Mouse (Mus musculus) hindbrain, embryonic 12.5 days (tissue): ENCODE data around the gene Lce1d. TPM values are rescaled to one million over a fixed set of nuclear protein-coding genes. Genes with fewer than 3 reads are reported as not detected.
"Not testable (repeated sequence)": the region's sequence is repeated elsewhere in the genome, so short reads cannot be mapped to it uniquely, and the experiment has no call there.

ENCODE experiments used
- ATAC-seq: fragments of 200-750 bp; cut with Nextera tagmentation; 2 replicates; pipeline ENCODE4 v1.8.0; 2017; ENCODE audit warnings: moderate TSS enrichment; ENCODE audit not compliant: low FRiP score
- H3K27ac ChIP-seq: fragments of 300-500 bp; sonication (generic); 2 replicates; pipeline ENCODE4 v1.5.1; 2016; ENCODE audit warnings: mild to moderate bottlenecking
- H3K27me3 ChIP-seq: fragments of 300-500 bp; sonication (generic); 2 replicates; pipeline ENCODE4 v1.6.1; 2016; ENCODE audit warnings: mild to moderate bottlenecking
- H3K36me3 ChIP-seq: fragments of 300-500 bp; sonication (generic); 2 replicates; pipeline ENCODE4 v1.6.1; 2016; ENCODE audit warnings: mild to moderate bottlenecking
- H3K4me1 ChIP-seq: fragments of 300-500 bp; sonication (generic); 2 replicates; pipeline ENCODE4 v1.6.1; 2016
- H3K4me2 ChIP-seq: fragments of 300-500 bp; sonication (generic); replicated peaks from 2 replicates; pipeline ENCODE4 v1.6.1; 2016; ENCODE audit warnings: mild to moderate bottlenecking
- H3K4me3 ChIP-seq: fragments of 300-500 bp; sonication (generic); 2 replicates; pipeline ENCODE4 v1.5.1; 2016; ENCODE audit warnings: mild to moderate bottlenecking
- H3K9ac ChIP-seq: fragments of 300-500 bp; sonication (generic); 2 replicates; pipeline ENCODE4 v1.6.1; 2016; ENCODE audit warnings: mild to moderate bottlenecking, moderate library complexity
- H3K9me3 ChIP-seq: fragments of 300-500 bp; sonication (generic); replicated peaks from 2 replicates; pipeline ENCODE4 v1.6.1; 2016; ENCODE audit warnings: mild to moderate bottlenecking
- WGBS: fragments of 180-500 bp; shearing (Covaris S2); methylation state at CpG from one replicate; pipeline ENCODE4 v1.1.7; 2016; 5-methylcytosine and 5-hydroxymethylcytosine counted together
- polyA plus RNA-seq: library from polyadenylated mRNA; unstranded; fragments of >200 nt; fragmentation: Nextera tagmentation; extraction: Ambion mirVana; gene quantifications from 2 replicates; pipeline ENCODE4 v1.2.1, GENCODE M21; 2016

The Lce1d gene
- polyA plus RNA-seq, result not detected in 2 replicates

- no peak for ATAC-seq
- Histone ChIP-seq H3K9me3 (no peaks in the 10 kb centered on the region), H3K27ac (no peak within 1 kb of the TSS), H3K27me3 (no peaks in the 10 kb centered on the region), H3K4me3 (no peak within 1 kb of the TSS), H3K4me2 (no peak within 1 kb of the TSS), H3K36me3 (no peaks in the 10 kb centered on the region), H3K9ac (no peak within 1 kb of the TSS), H3K4me1 (no peaks in the 10 kb centered on the region)
- WGBS, result 77% methylated on average over 2 of the region's 2 CpGs
Observed at GRCm38 (mm10) chr3:92687110-92687509, at the start of gene Lce1d. Gene Lce1d, minus strand, starts transcription at chr3:92687210.

- no peak overlapping the region for H3K27ac ChIP-seq
- 91% methylated on average over 5 of the region's 5 CpGs for WGBS
- no peaks in the 10 kb centered on the region for H3K9me3 ChIP-seq
- no peak overlapping the region for H3K9ac ChIP-seq
- no peaks in the 10 kb centered on the region for H3K4me1 ChIP-seq
- no peak for ATAC-seq
- H3K27me3 ChIP-seq, result no peaks in the 10 kb centered on the region
- no peak overlapping the region for H3K4me2 ChIP-seq
- no peak overlapping the region for H3K4me3 ChIP-seq
- no peaks in the 10 kb centered on the region for H3K36me3 ChIP-seq
Observed at GRCm38 (mm10) chr3:92722631-92723030, 35.6 kb upstream of the Lce1d start.

GRCm38 (mm10) chr3:92720250-92720649 is 33.2 kb upstream of the Lce1d start, which contains the start of gene Lce1f:
Gene Lce1f, minus strand, starts transcription at chr3:92720350.
- Histone ChIP-seq H3K27me3 (no peaks in the 10 kb centered on the region), H3K27ac (no peak within 1 kb of the TSS), H3K9ac (no peak within 1 kb of the TSS), H3K36me3 (no peaks in the 10 kb centered on the region), H3K4me3 (no peak within 1 kb of the TSS), H3K4me1 (no peaks in the 10 kb centered on the region), H3K4me2 (no peak within 1 kb of the TSS), H3K9me3 (no peaks in the 10 kb centered on the region)
- ATAC-seq, result no peak
- 89% methylated on average over 3 of the region's 3 CpGs for WGBS

- no peaks in the 10 kb centered on the region for H3K27me3 ChIP-seq
- H3K9ac ChIP-seq, result no peak overlapping the region
- H3K36me3 ChIP-seq, result no peaks in the 10 kb centered on the region
- H3K4me3 ChIP-seq, result no peak overlapping the region
- H3K9me3 ChIP-seq, result no peaks in the 10 kb centered on the region
- H3K4me1 ChIP-seq, result no peaks in the 10 kb centered on the region
- H3K27ac ChIP-seq, result no peak overlapping the region
- no peak overlapping the region for H3K4me2 ChIP-seq
- no peak for ATAC-seq
Observed at GRCm38 (mm10) chr3:92715122-92715521, 28.1 kb upstream of the Lce1d start.

GRCm38 (mm10) chr3:92708974-92709373 is 22.0 kb upstream of the Lce1d start, which contains the start of gene Lce1e:
Gene Lce1e, minus strand, starts transcription at chr3:92709074.
- no peak within 1 kb of the TSS for H3K27ac ChIP-seq
- H3K4me2 ChIP-seq, result no peak within 1 kb of the TSS
- H3K9ac ChIP-seq, result no peak within 1 kb of the TSS
- H3K4me3 ChIP-seq, result no peak within 1 kb of the TSS
- ATAC-seq, result no peak
- 88% methylated on average over 2 of the region's 2 CpGs for WGBS
- H3K9me3 ChIP-seq, result no peaks in the 10 kb centered on the region
- H3K36me3 ChIP-seq, result no peaks in the 10 kb centered on the region
- H3K27me3 ChIP-seq, result no peaks in the 10 kb centered on the region
- no peaks in the 10 kb centered on the region for H3K4me1 ChIP-seq

GRCm38 (mm10) chr3:92694613-92695012 is 7.6 kb upstream of the Lce1d start:
- Histone ChIP-seq H3K36me3 (no peaks in the 10 kb centered on the region), H3K4me2 (no peak overlapping the region), H3K9me3 (no peaks in the 10 kb centered on the region), H3K9ac (no peak overlapping the region), H3K27me3 (no peaks in the 10 kb centered on the region), H3K4me3 (no peak overlapping the region), H3K27ac (no peak overlapping the region), H3K4me1 (no peaks in the 10 kb centered on the region)
- WGBS, result 13% methylated on average over 1 of the region's 1 CpGs
- no peak for ATAC-seq

DNA sequence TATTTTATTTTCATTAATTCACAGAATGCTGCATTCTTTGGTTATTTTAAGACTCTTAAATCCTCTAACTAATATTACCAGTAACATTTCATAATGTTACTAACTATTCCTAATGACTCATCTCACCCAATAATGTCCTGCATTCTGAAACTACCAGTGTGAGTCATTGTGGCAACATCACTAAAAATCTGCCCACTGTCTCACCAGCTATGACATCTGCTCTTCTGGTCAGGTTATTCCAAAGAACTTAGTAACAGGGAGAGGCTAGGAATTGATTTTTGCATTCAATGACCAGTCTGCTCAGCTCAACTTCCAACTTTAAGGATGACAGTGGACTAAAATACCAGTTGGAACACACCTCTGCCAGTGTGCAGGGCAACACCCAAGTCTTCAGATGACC is 4.7 kb upstream of the Lce1d start:
- Histone ChIP-seq H3K9me3 (no peaks in the 10 kb centered on the region), H3K9ac (no peak overlapping the region), H3K4me1 (no peaks in the 10 kb centered on the region), H3K27ac (no peak overlapping the region), H3K4me2 (no peak overlapping the region), H3K4me3 (no peak overlapping the region), H3K27me3 (no peaks in the 10 kb centered on the region), H3K36me3 (no peaks in the 10 kb centered on the region)
- no peak for ATAC-seq

GRCm38 (mm10) chr3:92689154-92689553 is 2.1 kb upstream of the Lce1d start:
- WGBS, result 72% methylated on average over 16 of the region's 16 CpGs
- H3K9me3 ChIP-seq, H3K9ac ChIP-seq, H3K4me3 ChIP-seq, H3K27me3 ChIP-seq, H3K4me2 ChIP-seq, ATAC-seq, H3K4me1 ChIP-seq, H3K36me3 ChIP-seq, H3K27ac ChIP-seq: not testable (repeated sequence)

- Histone ChIP-seq H3K4me2 (no peak within 1 kb of the TSS), H3K9ac (no peak within 1 kb of the TSS), H3K27ac (no peak within 1 kb of the TSS), H3K9me3 (no peaks in the 10 kb centered on the region), H3K4me1 (no peaks in the 10 kb centered on the region), H3K4me3 (no peak within 1 kb of the TSS), H3K27me3 (no peaks in the 10 kb centered on the region), H3K36me3 (no peaks in the 10 kb centered on the region)
- ATAC-seq, result no peak
- 92% methylated on average over 4 of the region's 4 CpGs for WGBS
Observed at GRCm38 (mm10) chr3:92678947-92679346, 8.1 kb downstream of the Lce1d start, which contains the start of gene Lce1c. Gene Lce1c, plus strand, starts transcription at chr3:92679247.

DNA sequence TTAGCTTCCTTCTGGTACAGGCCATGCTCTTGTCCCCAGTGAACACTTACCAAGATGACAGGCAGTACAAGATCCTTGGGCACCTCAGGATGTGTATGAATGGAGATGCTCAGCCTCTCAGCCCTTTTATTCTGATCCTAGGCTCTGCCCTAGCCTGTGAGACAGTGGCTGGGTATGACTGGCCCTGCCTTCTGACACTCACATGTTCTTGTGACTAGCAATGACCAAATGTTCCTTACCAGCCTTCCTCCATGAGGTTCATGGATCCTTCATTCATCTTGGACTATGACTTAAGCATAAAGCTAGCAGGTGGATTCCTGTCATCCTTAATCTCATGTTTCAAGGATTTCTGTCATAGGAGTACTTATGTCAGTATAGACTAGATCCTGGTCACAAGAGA is 16.8 kb downstream of the Lce1d start, which contains the start of gene Lce1a2:
Lce1a2 (minus strand) TSS at position 101 of the 400 bp plus-strand sequence.
- ATAC-seq, result no peak
- H3K36me3 ChIP-seq, result no peaks in the 10 kb centered on the region
- no peak within 1 kb of the TSS for H3K4me3 ChIP-seq
- no peaks in the 10 kb centered on the region for H3K9me3 ChIP-seq
- H3K27ac ChIP-seq, result no peak within 1 kb of the TSS
- H3K9ac ChIP-seq, result no peak within 1 kb of the TSS
- no peak within 1 kb of the TSS for H3K4me2 ChIP-seq
- no peaks in the 10 kb centered on the region for H3K4me1 ChIP-seq
- H3K27me3 ChIP-seq, result no peaks in the 10 kb centered on the region

DNA sequence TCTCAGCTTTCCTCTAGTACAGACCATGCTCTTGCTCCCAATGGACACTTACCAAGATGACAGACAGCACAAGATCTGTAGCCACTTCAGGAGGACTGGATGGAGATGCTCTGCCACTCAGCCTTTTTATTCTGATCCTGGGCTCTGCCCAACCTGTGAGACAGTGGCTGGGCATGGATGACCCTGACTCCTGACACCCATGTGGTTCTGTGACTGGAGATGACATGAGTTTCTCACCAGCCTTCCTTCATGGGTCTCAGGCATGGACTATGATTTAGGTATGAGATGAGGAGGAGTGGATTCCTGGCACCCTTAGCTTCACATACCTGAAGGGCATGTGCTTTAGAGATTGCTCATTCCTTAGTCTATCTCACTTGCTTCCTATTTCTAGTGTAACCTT is 30.2 kb downstream of the Lce1d start, which contains the start of gene Lce1b:
Lce1b (minus strand) TSS at position 101 of the 400 bp plus-strand sequence.
- Histone ChIP-seq H3K4me1 (no peaks in the 10 kb centered on the region), H3K4me2 (no peak within 1 kb of the TSS), H3K9me3 (no peaks in the 10 kb centered on the region), H3K27me3 (no peaks in the 10 kb centered on the region), H3K36me3 (no peaks in the 10 kb centered on the region), H3K27ac (no peak within 1 kb of the TSS), H3K9ac (no peak within 1 kb of the TSS), H3K4me3 (no peak within 1 kb of the TSS)
- no peak for ATAC-seq

GRCm38 (mm10) chr3:92648207-92648606 is 38.8 kb downstream of the Lce1d start, which contains the start of gene Lce1a1:
Gene Lce1a1, minus strand, starts transcription at chr3:92648307.
- H3K36me3 ChIP-seq, result no peaks in the 10 kb centered on the region
- H3K4me3 ChIP-seq, result no peak within 1 kb of the TSS
- H3K4me2 ChIP-seq, result no peak within 1 kb of the TSS
- WGBS, result 97% methylated on average over 1 of the region's 1 CpGs
- no peaks in the 10 kb centered on the region for H3K9me3 ChIP-seq
- H3K27ac ChIP-seq, result no peak within 1 kb of the TSS
- no peak for ATAC-seq
- H3K4me1 ChIP-seq, result no peaks in the 10 kb centered on the region
- no peak within 1 kb of the TSS for H3K9ac ChIP-seq
- H3K27me3 ChIP-seq, result no peaks in the 10 kb centered on the region

- ATAC-seq, result no peak
- H3K27ac ChIP-seq, result no peak overlapping the region
- no peak overlapping the region for H3K4me3 ChIP-seq
- no peaks in the 10 kb centered on the region for H3K27me3 ChIP-seq
- H3K9me3 ChIP-seq, result no peaks in the 10 kb centered on the region
- H3K4me1 ChIP-seq, result no peaks in the 10 kb centered on the region
- WGBS, result 90% methylated on average over 15 of the region's 15 CpGs
- H3K9ac ChIP-seq, result no peak overlapping the region
- H3K36me3 ChIP-seq, result no peaks in the 10 kb centered on the region
- no peak overlapping the region for H3K4me2 ChIP-seq
Observed at GRCm38 (mm10) chr3:92639854-92640253, 47.2 kb downstream of the Lce1d start.
